Mouse (Mus musculus): ENCODE data around the gene Fbxo30.

DNA sequence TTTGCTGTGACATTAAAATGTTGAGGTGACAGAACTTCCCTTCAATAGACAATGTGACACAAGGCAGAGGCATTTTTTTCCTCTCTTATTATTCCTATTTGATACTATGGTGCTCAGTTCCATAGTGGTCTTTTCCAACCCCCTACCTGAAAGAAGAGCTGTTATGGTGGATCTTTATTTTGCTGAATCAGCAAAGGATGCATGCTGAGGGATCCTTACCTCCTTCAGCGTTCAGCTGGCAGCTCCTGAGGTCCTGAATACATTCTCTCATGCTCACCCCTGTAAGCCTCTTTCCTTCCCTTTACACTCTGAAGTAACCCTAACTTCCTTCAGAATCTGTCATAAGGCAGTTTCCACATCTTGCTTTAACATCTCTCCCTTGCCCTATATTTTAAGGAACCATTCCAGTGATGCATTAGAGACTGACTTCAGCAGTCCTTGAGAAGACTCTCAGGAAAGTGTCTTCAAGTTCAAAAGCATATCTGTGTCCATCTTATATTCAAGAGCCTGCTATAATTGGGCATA is 38.4 kb downstream of the Fbxo30 start:
- TF ChIP-seq CTCF (IDR thresholded peaks at IDR 0.05; ENCODE audit: low read depth) (no peak), EP300 (IDR thresholded peaks at IDR 0.05; ENCODE audit: low read depth) (no peak)
